Mouse (Mus musculus): Measurements from ENCODE around the gene Polr1e. TPM values are rescaled to one million over a fixed set of nuclear protein-coding genes. Genes with fewer than 3 reads are reported as not detected.
"Not testable (repeated sequence)": the region's sequence is repeated elsewhere in the genome, so short reads cannot be mapped to it uniquely, and the experiment has no call there.

Polr1e gene
- polyA plus RNA-seq, 1 experiment = 18.6 TPM

DNA sequence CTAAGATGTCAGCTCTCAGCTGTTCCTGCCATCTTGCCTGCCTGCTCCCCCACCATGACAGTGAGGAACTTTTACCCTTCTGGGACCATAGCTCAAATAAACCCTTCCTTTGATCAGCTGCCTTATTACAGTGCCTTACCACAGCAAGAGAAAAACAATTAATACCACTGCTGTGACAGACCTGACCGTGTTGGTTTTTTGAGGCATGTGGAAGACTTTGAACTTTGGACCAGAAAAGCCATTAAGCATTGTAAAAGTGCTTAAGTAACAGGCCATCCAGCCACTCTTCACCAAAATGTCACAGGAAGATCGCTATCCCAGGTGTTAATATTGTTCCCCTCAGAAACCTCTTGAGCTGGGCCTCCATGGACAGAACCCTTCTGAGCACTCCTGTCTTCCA lies 46.2 kb downstream of the Polr1e start:
- DNase-seq (ENCODE audit: low read depth) = no peak
- TF ChIP-seq CTCF (IDR thresholded peaks at IDR 0.05; ENCODE audit: borderline replicate concordance, extremely low read depth, insufficient read depth, insufficient read length) (no peak), POLR2A (IDR thresholded peaks at IDR 0.05; ENCODE audit: borderline replicate concordance, extremely low read depth, insufficient read depth, insufficient read length, poor library complexity, severe bottlenecking) (no peak)

DNA sequence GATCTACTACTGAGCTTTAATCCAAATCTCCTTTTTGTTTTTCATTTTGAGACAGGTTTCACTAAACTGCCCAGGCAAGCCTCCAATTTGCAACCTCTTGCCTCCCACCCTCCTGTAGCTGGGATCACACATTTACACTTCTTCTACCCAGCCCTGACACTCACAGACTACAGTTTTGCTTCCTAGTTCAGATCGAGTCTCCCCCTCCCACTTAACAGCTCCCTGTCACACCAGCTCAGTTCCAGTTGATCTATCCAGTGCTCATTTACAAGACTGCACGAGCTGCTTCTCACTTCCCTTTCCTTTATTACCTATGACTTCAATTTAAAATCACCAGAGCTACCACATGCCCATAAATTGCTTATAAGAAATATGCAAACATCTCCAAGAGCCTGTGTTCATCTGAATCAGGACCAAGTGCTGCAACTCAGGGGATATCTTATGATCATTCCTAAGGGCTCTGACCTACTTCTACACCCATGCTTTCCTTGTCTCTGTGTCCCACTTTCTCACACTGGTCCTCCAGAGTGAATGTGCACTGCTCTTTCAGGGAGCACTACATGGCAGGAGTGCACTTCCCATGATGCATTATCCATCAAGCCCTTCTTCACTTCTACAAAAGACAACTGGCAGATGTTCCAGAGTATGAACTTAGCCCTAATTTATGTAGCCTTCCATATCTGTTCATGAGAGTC lies 47.8 kb downstream of the Polr1e start:
- no peak for DNase-seq (ENCODE audit: low read depth)
- no peak for TF ChIP-seq CTCF (IDR thresholded peaks at IDR 0.05; ENCODE audit: borderline replicate concordance, extremely low read depth, insufficient read depth, insufficient read length)
- TF ChIP-seq POLR2A (IDR thresholded peaks at IDR 0.05; ENCODE audit: borderline replicate concordance, extremely low read depth, insufficient read depth, insufficient read length, poor library complexity, severe bottlenecking) = no peak

- TF ChIP-seq POLR2A (IDR thresholded peaks at IDR 0.05; ENCODE audit: borderline replicate concordance, extremely low read depth, insufficient read depth, insufficient read length, poor library complexity, severe bottlenecking) = no peak
- TF ChIP-seq CTCF (IDR thresholded peaks at IDR 0.05; ENCODE audit: borderline replicate concordance, extremely low read depth, insufficient read depth, insufficient read length) = no peak
- no peak for DNase-seq (ENCODE audit: low read depth)
These were observed 49.4 kb downstream of the Polr1e start for GRCm38 (mm10) chr4:45067742-45068141.

DNA sequence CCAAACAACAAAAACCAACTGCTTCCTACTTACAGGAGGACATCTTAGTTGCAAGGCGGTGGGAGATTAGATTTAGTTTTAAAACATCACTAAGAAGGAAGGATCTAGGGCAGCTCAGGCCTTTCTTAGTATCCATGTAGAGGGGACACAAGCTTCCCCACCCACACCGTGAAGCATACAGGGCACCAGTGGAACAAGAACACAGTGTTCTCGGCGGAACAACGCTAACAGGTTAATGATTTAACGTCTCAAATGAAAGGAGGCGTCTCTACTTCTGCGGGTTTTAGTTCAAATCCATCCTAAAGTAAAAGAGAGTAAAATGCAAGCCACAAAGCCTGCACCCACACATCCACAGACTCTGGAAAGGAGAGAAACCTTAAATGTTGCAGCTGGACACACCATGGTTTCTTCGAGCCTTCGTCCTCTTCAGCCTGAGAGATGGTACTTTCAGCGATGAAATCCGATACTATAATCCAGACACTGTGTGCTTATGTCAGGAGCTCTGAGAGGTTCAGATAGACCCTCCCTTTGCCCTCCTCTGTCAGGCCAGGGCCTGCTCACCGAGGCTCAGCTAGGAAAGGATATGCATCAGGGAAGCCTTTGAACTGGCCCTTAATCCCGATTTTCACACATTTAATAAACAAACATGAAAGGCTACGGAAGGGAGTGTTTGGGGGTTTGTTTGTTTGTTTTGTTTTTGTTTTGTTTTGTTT lies 54.0 kb downstream of the Polr1e start:
- no peak for DNase-seq (ENCODE audit: low read depth)
- TF ChIP-seq CTCF (IDR thresholded peaks at IDR 0.05; ENCODE audit: borderline replicate concordance, extremely low read depth, insufficient read depth, insufficient read length) = no peak
- TF ChIP-seq POLR2A (IDR thresholded peaks at IDR 0.05; ENCODE audit: borderline replicate concordance, extremely low read depth, insufficient read depth, insufficient read length, poor library complexity, severe bottlenecking) = no peak

DNA sequence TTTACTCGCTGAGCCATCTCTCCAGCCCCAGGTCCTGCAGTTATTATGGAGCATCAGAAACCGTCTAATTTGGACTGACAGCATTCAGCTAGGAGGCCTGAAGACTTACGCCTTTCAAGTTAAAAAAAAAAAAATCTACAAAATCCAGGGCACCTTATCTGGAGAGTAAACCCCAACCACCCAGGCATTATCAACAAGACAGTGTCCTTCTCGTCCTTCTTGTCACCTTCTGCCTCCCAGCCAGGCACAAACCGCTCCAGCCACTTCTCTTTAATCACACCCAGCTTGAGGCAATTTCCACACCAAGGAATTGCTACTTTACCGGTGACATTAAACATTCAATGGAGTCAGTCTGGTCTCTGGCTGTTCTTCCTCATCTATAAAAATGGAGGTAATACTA lies 55.2 kb downstream of the Polr1e start:
- no peak for DNase-seq (ENCODE audit: low read depth)
- TF ChIP-seq CTCF (IDR thresholded peaks at IDR 0.05; ENCODE audit: borderline replicate concordance, extremely low read depth, insufficient read depth, insufficient read length) (no peak), POLR2A (IDR thresholded peaks at IDR 0.05; ENCODE audit: borderline replicate concordance, extremely low read depth, insufficient read depth, insufficient read length, poor library complexity, severe bottlenecking) (no peak)

DNA sequence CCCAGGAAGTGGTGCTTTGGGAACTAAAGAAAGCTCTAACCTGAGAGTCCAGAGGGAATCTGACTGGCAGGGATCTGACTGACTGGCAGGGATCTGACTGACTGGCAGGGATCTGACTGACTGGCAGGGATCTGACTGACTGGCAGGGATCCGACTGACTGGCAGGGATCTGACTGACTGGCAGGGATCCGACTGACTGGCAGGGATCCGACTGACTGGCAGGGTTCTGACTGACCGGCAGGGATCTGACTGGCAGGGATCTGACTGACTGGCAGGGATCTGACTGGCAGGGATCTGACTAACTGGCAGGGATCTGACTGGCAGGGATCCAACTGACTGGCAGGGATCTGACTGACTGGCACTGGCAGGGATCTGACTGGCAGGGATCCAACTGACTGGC lies 62.7 kb downstream of the Polr1e start:
- DNase-seq (ENCODE audit: low read depth) = not testable (repeated sequence)

DNA sequence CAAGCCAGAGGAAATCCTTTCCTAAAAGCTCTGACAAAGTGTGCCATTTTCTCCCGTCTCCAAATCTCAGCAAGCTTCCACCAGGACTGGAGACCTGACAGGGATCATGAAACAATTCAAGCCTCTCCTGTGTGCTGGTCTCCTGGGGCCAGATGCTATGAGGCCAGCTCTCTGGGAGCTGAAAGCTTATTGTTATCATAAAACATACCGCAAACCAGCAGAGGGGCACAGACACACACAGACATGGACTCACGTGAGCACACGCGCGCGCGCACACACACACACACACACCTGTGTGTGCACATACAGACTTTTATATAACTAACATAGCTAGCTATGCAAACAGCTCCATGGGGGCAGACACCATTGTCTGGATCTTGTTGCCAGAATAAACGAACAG lies 64.6 kb downstream of the Polr1e start:
- no peak for TF ChIP-seq CTCF (IDR thresholded peaks at IDR 0.05; ENCODE audit: borderline replicate concordance, extremely low read depth, insufficient read depth, insufficient read length)
- no peak for TF ChIP-seq POLR2A (IDR thresholded peaks at IDR 0.05; ENCODE audit: borderline replicate concordance, extremely low read depth, insufficient read depth, insufficient read length, poor library complexity, severe bottlenecking)
- peak; percentile 57 for DNase-seq (ENCODE audit: low read depth)

GRCm38 (mm10) chr4:45083487-45083886 lies 65.1 kb downstream of the Polr1e start:
- no peak for TF ChIP-seq POLR2A (IDR thresholded peaks at IDR 0.05; ENCODE audit: borderline replicate concordance, extremely low read depth, insufficient read depth, insufficient read length, poor library complexity, severe bottlenecking)
- DNase-seq (ENCODE audit: low read depth) = peak; percentile 86

GRCm38 (mm10) chr4:45084021-45084894 lies 65.9 kb downstream of the Polr1e start, which contains the start of gene Fbxo10:
Gene Fbxo10 (minus strand): TSS chr4:45084604.
- peak; percentile 97 for DNase-seq (ENCODE audit: low read depth)
- TF ChIP-seq CTCF (IDR thresholded peaks at IDR 0.05; ENCODE audit: borderline replicate concordance, extremely low read depth, insufficient read depth, insufficient read length) = no peak
- peak; percentile 98 for TF ChIP-seq POLR2A (IDR thresholded peaks at IDR 0.05; ENCODE audit: borderline replicate concordance, extremely low read depth, insufficient read depth, insufficient read length, poor library complexity, severe bottlenecking)

- peak; percentile 21 for DNase-seq (ENCODE audit: low read depth)
- no peak for TF ChIP-seq POLR2A (IDR thresholded peaks at IDR 0.05; ENCODE audit: borderline replicate concordance, extremely low read depth, insufficient read depth, insufficient read length, poor library complexity, severe bottlenecking)
- TF ChIP-seq CTCF (IDR thresholded peaks at IDR 0.05; ENCODE audit: borderline replicate concordance, extremely low read depth, insufficient read depth, insufficient read length) = no peak
These were observed 66.5 kb downstream of the Polr1e start for GRCm38 (mm10) chr4:45084895-45085290.

Other genes starting within 250 kb of the Polr1e start
- gene Grhpr, start 37.2 kb upstream of the Polr1e start, polyA plus RNA-seq (2012; rRNA removed) = 18.7 and 20.0 TPM in 2 replicates
- gene Zbtb5, start 6.2 kb upstream of the Polr1e start, polyA plus RNA-seq (2012; rRNA removed) = 36.2 and 44.4 TPM in 2 replicates
- gene Fbxo10, start 66.0 kb downstream of the Polr1e start, polyA plus RNA-seq (2012; rRNA removed) = 29.8 and 36.7 TPM in 2 replicates
- gene Tomm5, start 89.5 kb downstream of the Polr1e start, polyA plus RNA-seq (2012; rRNA removed) = 112 and 144 TPM in 2 replicates
- gene Frmpd1, start 166.3 kb downstream of the Polr1e start, polyA plus RNA-seq (2012; rRNA removed) = 1.1 and 2.2 TPM in 2 replicates